Mouse (Mus musculus): ENCODE data around the gene Atp6v0a1.
A peak's percentile ranks its signal among the peaks of the same experiment; 100 is the strongest.

Atp6v0a1 gene

GRCm38 (mm10) chr11:101084811-101085210, 75.6 kb downstream of the Atp6v0a1 start:
- peak in 1 of 2 experiments; percentile 6 for DNase-seq (ENCODE audit: low spot score in 2 of 2)

- peak in 1 of 2 experiments; percentile 7 for DNase-seq (ENCODE audit: low spot score in 2 of 2)
Observed at GRCm38 (mm10) chr11:101085617-101086322, 76.5 kb downstream of the Atp6v0a1 start.

- peak in 1 of 2 experiments; percentile 8 for DNase-seq (ENCODE audit: low spot score in 2 of 2)
Observed at GRCm38 (mm10) chr11:101086323-101086674, 77.0 kb downstream of the Atp6v0a1 start.

GRCm38 (mm10) chr11:101086756-101087681, 77.8 kb downstream of the Atp6v0a1 start, which contains the start of gene Mlx:
Gene Mlx, plus strand, starts transcription at chr11:101087277.
- peak; percentile 86 to 90 for DNase-seq (ENCODE audit: low spot score in 2 of 2)

GRCm38 (mm10) chr11:101087682-101088055, 78.4 kb downstream of the Atp6v0a1 start:
- DNase-seq (ENCODE audit: low spot score in 2 of 2): no peak

GRCm38 (mm10) chr11:101089931-101090330, 80.7 kb downstream of the Atp6v0a1 start:
- DNase-seq (ENCODE audit: low spot score in 2 of 2): no peak

GRCm38 (mm10) chr11:101094930-101095313, 85.7 kb downstream of the Atp6v0a1 start:
- DNase-seq (ENCODE audit: low spot score in 2 of 2): no peak

- DNase-seq (ENCODE audit: low spot score in 2 of 2): peak; percentile 92 to 93
Observed at GRCm38 (mm10) chr11:101095314-101096024, 86.2 kb downstream of the Atp6v0a1 start, which contains the start of gene Psmc3ip. Gene Psmc3ip, minus strand, starts transcription at chr11:101095436.

- DNase-seq (ENCODE audit: low spot score in 2 of 2): no peak
Observed at GRCm38 (mm10) chr11:101098231-101098630, 89.0 kb downstream of the Atp6v0a1 start.

GRCm38 (mm10) chr11:101103011-101103410, 93.8 kb downstream of the Atp6v0a1 start:
- DNase-seq (ENCODE audit: low spot score in 2 of 2): no peak

GRCm38 (mm10) chr11:101109351-101109750, 100.1 kb downstream of the Atp6v0a1 start:
- no peak for DNase-seq (ENCODE audit: low spot score in 2 of 2)

GRCm38 (mm10) chr11:101110708-101111107, 101.5 kb downstream of the Atp6v0a1 start:
- DNase-seq (ENCODE audit: low spot score in 2 of 2): no peak

- no peak for DNase-seq (ENCODE audit: low spot score in 2 of 2)
Observed at GRCm38 (mm10) chr11:101111178-101111577, 101.9 kb downstream of the Atp6v0a1 start.

- DNase-seq (ENCODE audit: low spot score in 2 of 2): no peak
Observed at GRCm38 (mm10) chr11:101112186-101112585, 102.9 kb downstream of the Atp6v0a1 start.
